Mouse (Mus musculus) embryonic facial prominence, embryonic 11.5 days (tissue): ENCODE measurements around the gene Pxdc1. TPM values are rescaled to one million over a fixed set of nuclear protein-coding genes. Genes with fewer than 3 reads are reported as not detected.

ENCODE experiments used
- ATAC-seq: fragments of 200-750 bp; cut with Nextera tagmentation; replicated peaks from 2 replicates; pipeline ENCODE4 v1.8.0; 2017; ENCODE audit warnings: low read depth; ENCODE audit not compliant: insufficient number of reproducible peaks, low FRiP score, low TSS enrichment
- DNase-seq: peaks from one replicate; pipeline ENCODE4 v3.0.0-alpha.2; 2015; ENCODE audit warnings: low spot score
- H3K27ac ChIP-seq: fragments of 300-500 bp; sonication (generic); replicated peaks from 2 replicates; pipeline ENCODE4 v1.5.1; 2014; ENCODE audit warnings: mild to moderate bottlenecking, low read depth, low read length, control low read depth
- H3K27me3 ChIP-seq: fragments of 300-500 bp; sonication (generic); 2 replicates; pipeline ENCODE4 v1.6.1; 2014; ENCODE audit warnings: mild to moderate bottlenecking, low read length, moderate library complexity, mixed read lengths; ENCODE audit not compliant: control insufficient read depth, insufficient read depth
- H3K36me3 ChIP-seq: fragments of 300-500 bp; sonication (generic); replicated peaks from 2 replicates; pipeline ENCODE4 v1.6.1; 2014; ENCODE audit warnings: low read depth, mild to moderate bottlenecking, low read length, moderate library complexity, mixed read lengths; ENCODE audit not compliant: control insufficient read depth, insufficient read depth
- H3K4me1 ChIP-seq: fragments of 300-500 bp; sonication (generic); 2 replicates; pipeline ENCODE4 v1.6.1; 2014; ENCODE audit warnings: low read length, mixed read lengths; ENCODE audit not compliant: control insufficient read depth, insufficient read depth
- H3K4me2 ChIP-seq: fragments of 300-500 bp; sonication (generic); 2 replicates; pipeline ENCODE4 v1.6.1; 2014; ENCODE audit warnings: low read depth, mild to moderate bottlenecking, control low read depth, low read length, moderate library complexity
- H3K4me3 ChIP-seq: fragments of 300-500 bp; sonication (generic); 2 replicates; pipeline ENCODE4 v1.5.1; 2014; ENCODE audit warnings: low read depth, low read length, control low read depth
- H3K9ac ChIP-seq: fragments of 300-500 bp; sonication (generic); replicated peaks from 2 replicates; pipeline ENCODE4 v1.6.1; 2014; ENCODE audit warnings: mild to moderate bottlenecking, control low read depth, low read length
- H3K9me3 ChIP-seq: fragments of 300-500 bp; sonication (generic); replicated peaks from 2 replicates; pipeline ENCODE4 v1.6.1; 2016; ENCODE audit warnings: mild to moderate bottlenecking, low read length, inconsistent platforms, mixed read lengths; ENCODE audit not compliant: control insufficient read depth
- WGBS: fragments of 180-500 bp; shearing (Covaris S2); extraction: QIAGEN DNeasy Blood & Tissue Kit; methylation state at CpG from one replicate; pipeline ENCODE4 v1.1.7; 2014; 5-methylcytosine and 5-hydroxymethylcytosine counted together
- polyA plus RNA-seq: library from polyadenylated mRNA; unstranded; fragments of >200 nt; fragmentation: Nextera tagmentation; extraction: Ambion mirVana; gene quantifications from 2 replicates; pipeline ENCODE4 v1.2.1, GENCODE M21; 2014

Gene Pxdc1
- polyA plus RNA-seq, 1 experiment from 2014 or later = 8.0 TPM

GRCm38 (mm10) chr13:34630319-34630718 is 23.0 kb downstream of the Pxdc1 start:
- H3K36me3 ChIP-seq = no peaks in the 10 kb centered on the region
- ATAC-seq (no peak), DNase-seq (no peak)
- no peak overlapping the region for H3K4me2 ChIP-seq
- H3K9ac ChIP-seq = no peak overlapping the region
- no peak overlapping the region for H3K27ac ChIP-seq
- H3K4me3 ChIP-seq = no peak overlapping the region
- H3K27me3 ChIP-seq = no peaks in the 10 kb centered on the region
- H3K4me1 ChIP-seq = no peaks in the 10 kb centered on the region
- no peaks in the 10 kb centered on the region for H3K9me3 ChIP-seq
- WGBS = 93% methylated on average over 8 of the region's 8 CpGs

GRCm38 (mm10) chr13:34629741-34630140 is 23.5 kb downstream of the Pxdc1 start:
- Histone ChIP-seq H3K4me1 (no peaks in the 10 kb centered on the region), H3K36me3 (no peaks in the 10 kb centered on the region), H3K4me3 (no peak overlapping the region), H3K9ac (no peak overlapping the region), H3K9me3 (no peaks in the 10 kb centered on the region), H3K27ac (no peak overlapping the region), H3K4me2 (no peak overlapping the region), H3K27me3 (no peaks in the 10 kb centered on the region)
- 87% methylated on average over 5 of the region's 5 CpGs for WGBS
- DNase-seq (no peak), ATAC-seq (no peak)

GRCm38 (mm10) chr13:34627446-34627845 is 25.8 kb downstream of the Pxdc1 start:
- H3K9ac ChIP-seq = no peak overlapping the region
- no peaks in the 10 kb centered on the region for H3K4me1 ChIP-seq
- H3K27ac ChIP-seq = no peak overlapping the region
- no peak for DNase-seq
- ATAC-seq = no peak
- no peaks in the 10 kb centered on the region for H3K9me3 ChIP-seq
- no peak overlapping the region for H3K4me3 ChIP-seq
- no peaks in the 10 kb centered on the region for H3K36me3 ChIP-seq
- WGBS = 37% methylated on average over 3 of the region's 3 CpGs
- no peaks in the 10 kb centered on the region for H3K27me3 ChIP-seq
- H3K4me2 ChIP-seq = no peak overlapping the region

- 92% methylated on average over 2 of the region's 2 CpGs for WGBS
- Histone ChIP-seq H3K9me3 (no peaks in the 10 kb centered on the region), H3K27ac (no peak overlapping the region), H3K9ac (no peak overlapping the region), H3K4me2 (no peak overlapping the region), H3K36me3 (no peaks in the 10 kb centered on the region), H3K4me1 (no peaks in the 10 kb centered on the region), H3K4me3 (no peak overlapping the region), H3K27me3 (no peaks in the 10 kb centered on the region)
- ATAC-seq (no peak), DNase-seq (no peak)
These were observed 28.9 kb downstream of the Pxdc1 start for GRCm38 (mm10) chr13:34624414-34624813.

- no peak overlapping the region for H3K27ac ChIP-seq
- ATAC-seq (no peak), DNase-seq (no peak)
- H3K4me3 ChIP-seq = no peak overlapping the region
- H3K9ac ChIP-seq = no peak overlapping the region
- H3K27me3 ChIP-seq = no peaks in the 10 kb centered on the region
- no peaks in the 10 kb centered on the region for H3K36me3 ChIP-seq
- no peaks in the 10 kb centered on the region for H3K9me3 ChIP-seq
- no peak overlapping the region for H3K4me2 ChIP-seq
- WGBS = 78% methylated on average over 2 of the region's 2 CpGs
- H3K4me1 ChIP-seq = no peaks in the 10 kb centered on the region
These were observed 40.9 kb downstream of the Pxdc1 start for GRCm38 (mm10) chr13:34612402-34612801.

GRCm38 (mm10) chr13:34609711-34610110 is 43.6 kb downstream of the Pxdc1 start:
- Histone ChIP-seq H3K9me3 (no peaks in the 10 kb centered on the region), H3K36me3 (no peaks in the 10 kb centered on the region), H3K4me1 (no peaks in the 10 kb centered on the region), H3K27me3 (no peaks in the 10 kb centered on the region), H3K4me3 (no peak overlapping the region), H3K9ac (no peak overlapping the region), H3K27ac (no peak overlapping the region), H3K4me2 (no peak overlapping the region)
- 62% methylated on average over 1 of the region's 1 CpGs for WGBS
- DNase-seq = no peak
- ATAC-seq = no peak

GRCm38 (mm10) chr13:34607079-34607478 is 46.2 kb downstream of the Pxdc1 start:
- H3K9me3 ChIP-seq = no peaks in the 10 kb centered on the region
- ATAC-seq (no peak), DNase-seq (no peak)
- no peak overlapping the region for H3K4me2 ChIP-seq
- H3K9ac ChIP-seq = no peak overlapping the region
- H3K27ac ChIP-seq = no peak overlapping the region
- no peaks in the 10 kb centered on the region for H3K27me3 ChIP-seq
- no peak overlapping the region for H3K4me3 ChIP-seq
- no peaks in the 10 kb centered on the region for H3K4me1 ChIP-seq
- WGBS = 68% methylated on average over 2 of the region's 2 CpGs
- H3K36me3 ChIP-seq = no peaks in the 10 kb centered on the region

- Histone ChIP-seq H3K9me3 (no peaks in the 10 kb centered on the region), H3K9ac (no peak overlapping the region), H3K4me3 (no peak overlapping the region), H3K4me2 (no peak overlapping the region), H3K4me1 (no peaks in the 10 kb centered on the region), H3K27ac (no peak overlapping the region), H3K36me3 (no peaks in the 10 kb centered on the region), H3K27me3 (no peaks in the 10 kb centered on the region)
- WGBS = 64% methylated on average over 3 of the region's 3 CpGs
- DNase-seq = no peak
- no peak for ATAC-seq
These were observed 47.4 kb downstream of the Pxdc1 start for GRCm38 (mm10) chr13:34605884-34606283.
